Mouse (Mus musculus): ENCODE measurements around the gene Gm11634.
"Not testable (repeated sequence)": the region's sequence is repeated elsewhere in the genome, so short reads cannot be mapped to it uniquely, and the experiment has no call there.

Gm11634 gene

DNA sequence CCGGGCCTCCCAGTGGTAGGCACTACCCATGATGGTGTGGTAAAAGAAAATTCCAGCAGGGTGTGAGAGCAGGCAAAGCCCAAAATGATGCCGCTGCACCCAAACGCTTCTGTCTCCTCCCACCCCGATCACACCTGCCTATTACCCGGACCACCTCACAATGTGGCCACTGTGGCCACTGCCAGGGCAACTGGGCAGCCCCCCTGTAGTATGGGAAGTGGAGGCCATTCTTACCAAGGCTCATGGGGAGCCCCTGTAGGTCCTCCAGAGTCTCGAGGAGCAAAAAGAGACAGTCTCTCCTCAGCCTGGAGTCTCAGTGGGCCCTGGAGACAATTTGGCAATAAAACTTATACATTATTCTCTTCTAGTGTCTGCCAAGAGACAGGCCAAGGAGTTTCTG lies at the start of gene Gm11634:
Gm11634 (minus strand) TSS at position 101 of the 400 bp plus-strand sequence.
- DNase-seq (ENCODE audit: low spot score): no peak

DNA sequence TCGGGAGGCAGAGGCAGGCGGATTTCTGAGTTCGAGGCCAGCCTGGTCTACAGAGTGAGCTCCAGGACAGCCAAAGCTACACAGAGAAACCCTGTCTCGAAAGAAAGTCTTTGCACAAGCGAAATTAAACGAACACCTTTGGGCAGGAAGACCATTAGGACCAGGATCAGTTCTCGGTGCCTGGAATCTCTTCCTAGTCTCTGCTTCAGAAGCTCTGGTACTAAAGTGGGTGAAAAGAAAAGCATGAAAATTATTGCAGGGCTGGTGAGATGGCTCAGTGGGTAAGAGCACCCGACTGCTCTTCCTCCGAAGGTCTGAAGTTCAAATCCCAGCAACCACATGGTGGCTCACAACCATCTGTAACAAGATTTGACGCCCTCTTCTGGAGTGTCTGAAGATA lies 48.0 kb upstream of the Gm11634 start:
- not testable (repeated sequence) for DNase-seq (ENCODE audit: low spot score)

DNA sequence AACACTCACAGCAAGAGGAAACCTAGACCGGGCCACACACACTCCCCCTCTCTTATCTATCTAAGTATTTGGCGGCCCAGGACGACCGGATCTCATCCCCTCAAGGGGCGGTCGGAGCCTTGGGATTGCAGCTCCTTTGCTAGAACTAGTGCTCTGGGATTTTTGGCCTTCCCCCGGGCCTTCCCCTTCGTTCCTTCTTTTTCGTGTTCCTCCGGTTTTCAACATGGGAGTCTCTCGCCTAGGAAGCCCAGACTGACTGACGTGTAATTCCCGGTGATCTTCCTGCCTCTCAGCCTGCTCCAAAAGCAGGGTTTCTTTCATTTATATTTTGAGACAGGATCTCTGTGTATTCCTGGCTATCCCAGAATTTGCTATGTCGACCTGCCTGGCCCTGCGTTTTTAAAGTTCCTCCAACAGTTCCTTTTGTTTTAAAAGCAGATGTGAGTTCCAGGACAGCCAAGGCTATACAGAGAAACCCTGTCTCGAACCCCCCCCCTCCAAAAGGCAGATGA lies 47.3 kb upstream of the Gm11634 start:
- not testable (repeated sequence) for DNase-seq (ENCODE audit: low spot score)

DNA sequence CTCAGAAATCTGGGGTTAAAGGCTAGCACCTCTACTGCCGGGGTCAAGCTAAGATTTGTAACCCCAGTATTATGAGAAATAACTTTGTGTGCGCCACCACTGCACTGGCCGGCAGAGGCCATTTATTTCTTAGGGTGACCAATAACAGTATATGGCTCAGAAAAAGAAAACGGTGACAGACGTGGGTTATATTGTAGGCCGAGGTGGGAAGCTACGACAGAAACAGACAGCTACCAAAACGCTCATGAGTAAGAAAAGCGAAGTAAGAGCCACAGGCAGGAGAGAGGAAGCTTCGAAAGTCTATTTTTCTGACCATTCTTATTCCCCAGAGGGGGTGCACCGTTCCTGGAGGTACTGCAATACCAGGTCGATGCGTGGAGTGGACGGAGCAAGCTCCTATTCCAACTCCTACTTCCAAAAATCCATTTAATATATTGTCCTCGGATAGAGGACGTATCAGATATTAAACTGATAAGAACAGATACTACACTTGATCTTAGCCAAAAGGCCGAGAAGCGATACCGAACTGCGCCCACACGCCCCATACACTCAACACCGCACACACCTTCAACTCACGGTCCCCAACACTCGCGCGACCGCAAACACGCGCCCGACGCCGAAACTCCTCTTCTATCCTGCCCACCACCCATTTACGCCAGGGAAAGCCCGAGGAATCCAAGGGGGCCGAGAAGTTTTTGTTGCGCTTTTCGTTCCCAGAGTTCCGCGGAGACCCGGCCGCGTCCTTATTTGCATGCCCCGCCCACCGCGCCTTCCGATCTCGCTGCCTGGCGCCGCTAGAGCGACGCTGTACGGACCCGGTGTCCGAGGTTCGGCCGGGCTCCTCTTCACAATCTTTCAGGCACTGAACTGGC lies 46.6 kb upstream of the Gm11634 start:
- DNase-seq (ENCODE audit: low spot score): peak; percentile 70

DNA sequence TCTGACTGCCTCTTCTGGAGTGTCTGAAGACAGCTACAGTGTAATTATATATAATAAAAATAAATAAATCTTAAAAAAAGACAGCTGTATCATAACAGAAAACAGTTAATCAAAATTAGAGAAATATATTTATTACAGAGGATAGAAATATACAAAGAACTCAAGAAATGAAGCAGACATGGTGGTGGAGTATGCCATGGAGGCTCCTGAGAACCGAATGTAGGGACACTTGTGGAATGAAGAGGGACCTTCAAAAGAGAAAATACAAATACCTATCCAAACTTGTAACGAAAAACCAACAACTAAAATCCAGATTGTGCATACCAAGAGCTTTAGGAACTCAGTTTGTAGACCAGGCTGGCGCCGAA lies 46.0 kb upstream of the Gm11634 start:
- not testable (repeated sequence) for DNase-seq (ENCODE audit: low spot score)

DNA sequence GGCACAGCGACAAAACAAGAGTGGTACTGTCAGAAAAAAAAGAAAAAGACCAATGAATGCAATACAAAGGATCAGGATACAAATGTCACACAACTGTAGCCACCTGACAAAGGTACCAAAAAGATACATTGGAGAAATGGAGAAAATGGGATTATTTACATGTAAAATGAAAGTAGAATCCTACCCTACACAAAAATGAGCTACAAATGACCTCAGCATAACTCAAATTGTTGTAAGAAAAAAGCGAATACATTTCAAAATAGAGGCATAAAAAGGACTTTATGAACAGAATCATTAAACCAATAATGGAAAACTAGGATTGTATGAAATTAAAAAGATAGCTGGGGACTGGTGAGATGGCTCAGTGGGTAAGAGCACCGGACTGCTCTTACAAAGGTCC lies 45.5 kb upstream of the Gm11634 start:
- no peak for DNase-seq (ENCODE audit: low spot score)

DNA sequence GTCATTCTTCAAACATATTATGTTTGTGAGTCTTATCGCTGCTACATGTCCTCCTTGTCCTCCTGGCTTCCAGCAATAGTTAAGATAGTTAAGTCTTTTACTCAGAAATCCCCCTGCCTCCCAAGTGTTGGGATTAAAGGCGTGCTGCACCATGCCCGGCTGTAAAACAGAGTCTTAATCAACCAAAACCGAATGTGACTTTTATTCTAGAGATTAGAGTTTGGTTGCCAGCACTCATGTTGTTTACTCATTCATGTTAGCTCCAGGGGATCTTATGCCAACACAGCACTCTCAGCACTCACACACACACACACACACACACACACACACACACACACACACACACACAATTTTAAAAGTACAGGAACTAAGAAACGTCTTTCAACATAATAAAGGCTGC lies 43.9 kb upstream of the Gm11634 start:
- no peak for DNase-seq (ENCODE audit: low spot score)

DNA sequence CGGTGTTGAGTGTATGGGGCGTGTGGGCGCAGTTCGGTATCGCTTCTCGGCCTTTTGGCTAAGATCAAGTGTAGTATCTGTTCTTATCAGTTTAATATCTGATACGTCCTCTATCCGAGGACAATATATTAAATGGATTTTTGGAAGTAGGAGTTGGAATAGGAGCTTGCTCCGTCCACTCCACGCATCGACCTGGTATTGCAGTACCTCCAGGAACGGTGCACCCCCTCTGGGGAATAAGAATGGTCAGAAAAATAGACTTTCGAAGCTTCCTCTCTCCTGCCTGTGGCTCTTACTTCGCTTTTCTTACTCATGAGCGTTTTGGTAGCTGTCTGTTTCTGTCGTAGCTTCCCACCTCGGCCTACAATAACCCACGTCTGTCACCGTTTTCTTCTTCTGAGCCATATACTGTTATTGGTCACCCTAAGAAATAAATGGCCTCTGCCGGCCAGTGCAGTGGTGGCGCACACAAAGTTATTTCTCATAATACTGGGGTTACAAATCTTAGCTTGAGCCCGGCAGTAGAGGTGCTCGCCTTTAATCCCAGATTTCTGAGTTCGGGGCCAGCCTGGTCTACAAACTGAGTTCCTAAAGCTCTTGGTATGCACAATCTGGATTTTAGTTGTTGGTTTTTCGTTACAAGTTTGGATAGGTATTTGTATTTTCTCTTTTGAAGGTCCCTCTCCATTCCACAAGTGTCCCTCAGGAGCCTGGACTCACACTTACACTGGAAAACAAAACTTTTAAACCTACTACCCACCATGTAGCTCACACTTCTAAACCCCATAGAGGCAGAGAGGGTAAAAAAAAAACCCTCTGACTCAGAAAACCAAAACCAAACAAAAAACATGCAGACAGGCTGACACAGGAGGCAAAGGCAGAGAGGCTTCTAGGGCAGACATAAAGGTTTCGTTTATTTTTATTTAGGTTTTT lies 42.9 kb upstream of the Gm11634 start:
- DNase-seq (ENCODE audit: low spot score): peak; percentile 18

DNA sequence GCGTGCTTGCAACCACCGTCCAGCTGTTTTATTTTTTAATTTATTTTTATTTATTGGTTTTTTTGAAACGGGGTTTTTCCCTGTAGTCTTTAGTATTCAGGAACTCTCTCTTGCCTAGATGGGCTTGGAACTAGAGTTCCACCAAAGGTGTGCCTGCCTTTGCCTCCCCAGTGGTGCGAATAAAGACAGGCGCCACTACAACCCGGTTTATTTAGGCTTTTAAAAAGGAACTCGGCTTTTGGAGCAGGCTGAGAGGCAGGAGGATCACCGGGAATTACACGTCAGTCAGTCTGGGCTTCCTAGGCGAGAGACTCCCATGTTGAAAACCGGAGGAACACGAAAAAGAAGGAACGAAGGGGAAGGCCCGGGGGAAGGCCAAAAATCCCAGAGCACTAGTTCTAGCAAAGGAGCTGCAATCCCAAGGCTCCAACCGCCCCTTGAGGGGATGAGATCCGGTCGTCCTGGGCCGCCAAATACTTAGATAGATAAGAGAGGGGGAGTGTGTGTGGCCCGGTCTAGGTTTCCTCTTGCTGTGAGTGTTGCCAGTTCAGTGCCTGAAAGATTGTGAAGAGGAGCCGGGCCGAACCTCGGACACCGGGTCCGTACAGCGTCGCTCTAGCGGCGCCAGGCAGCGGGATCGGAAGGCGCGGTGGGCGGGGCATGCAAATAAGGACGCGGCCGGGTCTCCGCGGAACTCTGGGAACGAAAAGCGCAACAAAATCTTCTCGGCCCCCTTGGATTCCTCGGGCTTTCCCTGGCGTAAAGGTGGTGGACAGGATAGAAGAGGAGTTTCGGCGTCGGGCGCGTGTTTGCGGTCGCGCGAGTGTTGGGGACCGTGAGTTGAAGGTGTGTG lies 42.0 kb upstream of the Gm11634 start:
- peak; percentile 83 for DNase-seq (ENCODE audit: low spot score)

DNA sequence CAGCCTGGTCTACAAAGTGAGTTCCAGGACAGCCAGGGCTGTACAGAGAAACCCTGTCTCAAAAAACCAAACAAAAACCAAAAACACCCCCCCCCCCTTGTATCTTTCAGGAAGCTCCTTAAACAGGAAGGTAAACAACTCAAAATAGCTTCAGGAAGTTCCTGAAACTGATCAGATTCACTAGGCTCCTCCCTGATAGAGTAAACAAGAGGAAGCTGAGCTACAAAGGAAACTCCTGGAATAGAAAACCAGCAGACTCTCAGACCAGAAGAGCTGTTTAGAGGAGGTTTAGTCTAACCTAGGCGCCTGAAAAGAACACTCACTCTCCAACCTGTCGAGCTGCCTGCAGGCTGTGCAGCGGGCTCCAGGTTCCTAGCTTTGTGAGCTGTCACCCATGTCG lies 40.7 kb upstream of the Gm11634 start:
- DNase-seq (ENCODE audit: low spot score): no peak

DNA sequence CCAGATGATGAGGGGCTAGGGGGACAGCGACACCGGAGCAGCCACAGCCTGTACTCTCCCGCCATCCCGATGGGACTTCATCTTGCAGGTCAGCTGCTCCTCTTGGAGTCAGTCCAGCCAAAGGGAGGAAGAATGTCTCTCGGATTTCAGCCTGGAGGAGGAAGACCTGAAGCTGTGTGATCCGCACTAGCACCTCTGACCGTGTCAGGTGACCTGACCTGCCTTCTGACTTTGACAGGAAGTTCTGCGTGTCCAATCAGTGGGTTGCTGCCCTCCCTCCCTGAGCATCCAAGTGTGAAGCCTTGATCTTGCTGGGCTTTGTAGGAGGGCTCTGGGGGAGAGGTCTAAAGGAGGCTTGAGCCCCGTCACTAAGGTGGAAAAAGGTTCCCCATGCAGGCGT lies 36.6 kb upstream of the Gm11634 start:
- no peak for DNase-seq (ENCODE audit: low spot score)

DNA sequence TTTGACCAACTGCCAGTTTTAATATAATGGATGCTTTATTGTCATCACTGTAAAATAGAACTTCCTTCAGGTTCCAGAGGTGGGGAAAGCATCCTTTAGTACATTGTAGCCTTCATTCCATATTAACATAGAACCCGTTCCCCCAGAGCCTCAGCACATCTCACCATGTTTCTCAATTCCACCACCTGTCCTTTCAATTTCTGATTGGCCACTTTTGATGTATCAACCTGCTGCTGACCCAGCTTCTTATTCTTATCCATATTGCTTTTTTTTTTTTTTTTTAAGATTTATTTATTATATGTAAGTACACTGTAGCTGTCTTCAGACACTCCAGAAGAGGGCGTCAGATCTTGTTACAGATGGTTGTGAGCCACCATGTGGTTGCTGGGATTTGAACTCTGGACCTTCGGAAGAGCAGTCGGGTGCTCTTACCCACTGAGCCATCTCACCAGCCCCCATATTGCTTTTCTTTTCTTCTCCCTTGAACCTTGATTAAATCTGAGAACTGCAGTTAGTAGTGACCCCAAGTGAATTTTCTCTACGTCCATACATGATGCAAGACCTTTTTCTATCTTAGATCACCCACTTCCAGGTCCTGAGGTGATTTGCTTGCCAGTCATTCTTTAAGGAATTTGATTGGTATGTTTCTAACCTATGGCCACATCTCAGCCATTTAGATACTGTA lies 29.8 kb upstream of the Gm11634 start:
- not testable (repeated sequence) for DNase-seq (ENCODE audit: low spot score)

DNA sequence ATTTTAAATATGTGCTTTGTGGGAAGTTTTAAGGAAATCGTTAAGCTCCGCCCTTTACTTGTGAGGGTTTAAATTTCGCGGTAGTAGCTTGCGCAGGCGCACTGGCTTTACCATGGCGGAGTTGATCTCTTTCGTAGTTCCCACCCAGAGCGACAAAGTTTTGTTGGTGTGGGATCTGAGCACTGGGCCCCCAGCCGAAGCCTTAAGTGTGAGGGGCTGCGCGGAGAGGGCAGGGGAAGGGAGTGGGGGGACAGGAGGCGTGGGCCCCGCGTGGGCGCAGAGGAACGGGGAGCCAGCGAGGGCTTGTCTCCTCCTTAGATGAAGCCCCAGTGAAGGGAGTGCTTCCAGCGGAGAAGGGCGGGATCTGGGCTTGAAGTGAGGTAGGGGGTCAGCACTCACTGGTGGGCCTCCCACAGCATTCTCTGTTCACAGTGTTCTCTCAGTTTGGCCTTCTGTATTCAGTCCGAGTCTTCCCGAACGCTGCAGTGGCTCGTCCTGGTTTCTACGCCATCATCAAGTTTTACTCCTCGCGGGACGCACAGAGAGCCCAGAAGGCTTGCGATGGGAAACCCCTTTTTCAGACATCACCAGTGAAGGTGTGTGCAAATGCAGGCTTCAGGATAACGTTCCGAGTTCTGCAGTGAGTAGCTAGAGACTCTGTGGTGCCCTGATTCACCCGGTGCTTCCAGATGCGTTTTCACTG lies 29.0 kb upstream of the Gm11634 start:
- peak; percentile 85 for DNase-seq (ENCODE audit: low spot score)

DNA sequence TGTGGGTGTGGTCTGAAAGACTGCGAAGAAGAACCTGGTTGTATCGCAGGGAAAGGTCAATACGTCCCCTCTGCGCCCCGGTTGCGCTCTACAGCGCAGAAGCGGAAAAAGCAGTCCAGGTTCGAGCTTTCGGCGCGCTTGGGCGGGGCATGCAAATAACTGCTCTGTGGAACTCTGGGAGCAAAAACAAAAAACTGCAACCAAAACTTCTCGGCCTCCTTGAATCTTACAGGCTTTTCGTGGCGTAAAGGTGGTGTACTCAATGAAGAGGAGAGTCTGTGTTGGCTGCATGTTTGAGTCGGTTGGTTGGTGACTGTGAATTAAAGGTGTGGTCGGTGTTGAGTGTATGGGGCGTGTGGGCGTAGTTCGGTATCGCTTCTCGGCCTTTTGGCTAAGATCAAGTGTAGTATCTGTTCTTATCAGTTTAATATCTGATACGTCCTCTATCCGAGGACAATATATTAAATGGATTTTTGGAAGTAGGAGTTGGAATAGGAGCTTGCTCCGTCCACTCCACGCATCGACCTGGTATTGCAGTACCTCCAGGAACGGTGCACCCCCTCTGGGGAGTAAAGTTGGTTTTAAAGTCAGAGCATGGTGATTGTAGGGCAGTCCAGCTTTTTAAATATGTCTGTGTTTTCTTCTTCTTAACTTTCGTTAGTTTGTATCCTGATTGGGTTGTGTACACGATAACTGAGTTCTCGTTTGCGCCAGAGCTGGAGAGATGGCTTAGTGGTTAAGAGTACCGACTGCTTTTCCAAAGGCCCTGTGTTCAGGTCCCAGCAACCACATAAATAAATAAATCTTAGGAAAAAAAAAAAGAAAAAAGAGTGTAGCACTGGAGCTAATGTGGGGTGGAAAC lies 28.2 kb upstream of the Gm11634 start, which contains the start of gene Rdm1:
Rdm1 (plus strand) TSS at position 201 of the 862 bp plus-strand sequence.
- DNase-seq (ENCODE audit: low spot score): peak; percentile 81

DNA sequence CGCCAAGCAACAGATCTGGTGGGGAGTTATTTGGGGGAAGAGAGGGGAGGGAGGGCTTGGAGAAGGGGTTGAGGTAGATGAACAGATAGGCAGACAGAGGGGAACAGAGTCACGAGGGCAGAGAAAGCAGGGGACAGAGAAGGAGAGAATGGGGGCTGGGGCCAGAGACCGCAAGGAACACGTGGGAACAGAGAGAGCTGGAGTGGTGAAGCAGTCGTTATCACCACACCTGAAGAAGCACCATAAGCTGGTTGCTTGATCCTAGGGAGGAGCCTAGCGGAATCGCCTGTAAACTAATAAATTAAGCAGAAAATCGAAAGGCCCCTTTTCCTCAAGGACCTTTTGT lies 27.6 kb upstream of the Gm11634 start:
- DNase-seq (ENCODE audit: low spot score): no peak

DNA sequence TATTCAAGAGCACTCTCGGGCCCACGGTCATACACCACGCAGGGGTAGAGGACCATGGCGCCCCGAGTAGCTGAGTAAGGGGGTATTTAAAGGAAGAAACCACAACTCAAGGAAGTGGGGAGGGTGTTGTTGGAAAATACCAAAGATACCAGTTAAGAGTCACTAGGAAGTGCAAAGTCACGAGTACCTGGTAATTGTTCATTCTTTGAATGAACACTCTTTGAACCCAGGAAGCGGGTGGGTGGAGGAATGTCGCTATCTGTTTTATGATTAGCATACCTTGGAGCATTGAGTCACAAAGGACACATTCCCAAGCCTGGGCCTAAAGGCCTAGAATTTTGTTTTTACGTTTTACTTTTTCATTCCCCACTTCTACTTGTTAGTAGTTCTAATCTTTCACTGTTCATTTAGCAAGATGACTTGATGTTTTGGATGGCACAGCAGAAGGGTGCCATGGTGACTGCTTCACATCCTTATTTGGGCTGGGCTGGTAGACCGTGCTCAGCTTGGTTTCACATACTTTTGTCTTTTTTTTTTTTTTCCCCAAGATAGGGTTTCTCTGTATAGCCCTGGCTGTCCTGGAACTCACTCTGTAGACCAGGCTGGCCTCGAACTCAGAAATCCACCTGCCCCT lies 21.1 kb upstream of the Gm11634 start:
- not testable (repeated sequence) for DNase-seq (ENCODE audit: low spot score)

DNA sequence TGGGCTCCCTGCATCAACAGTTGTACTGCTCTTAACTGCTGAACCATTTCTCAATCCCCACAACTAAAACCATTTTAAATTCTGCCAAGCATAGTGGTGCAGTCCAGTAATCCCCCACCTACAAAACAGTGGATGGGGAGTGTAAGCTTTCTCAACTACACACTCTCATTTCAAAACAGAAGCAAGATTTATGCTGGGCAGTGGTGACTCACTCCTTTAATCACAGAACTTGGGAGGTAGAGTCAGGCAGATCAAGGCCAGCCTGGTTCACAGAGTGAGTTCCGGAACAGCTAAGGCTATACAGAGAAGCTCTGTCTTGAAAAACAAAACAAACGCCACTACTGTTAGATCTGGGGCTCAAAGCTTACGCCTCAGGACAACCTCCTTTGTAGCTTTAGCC lies 19.5 kb upstream of the Gm11634 start:
- DNase-seq (ENCODE audit: low spot score): no peak

DNA sequence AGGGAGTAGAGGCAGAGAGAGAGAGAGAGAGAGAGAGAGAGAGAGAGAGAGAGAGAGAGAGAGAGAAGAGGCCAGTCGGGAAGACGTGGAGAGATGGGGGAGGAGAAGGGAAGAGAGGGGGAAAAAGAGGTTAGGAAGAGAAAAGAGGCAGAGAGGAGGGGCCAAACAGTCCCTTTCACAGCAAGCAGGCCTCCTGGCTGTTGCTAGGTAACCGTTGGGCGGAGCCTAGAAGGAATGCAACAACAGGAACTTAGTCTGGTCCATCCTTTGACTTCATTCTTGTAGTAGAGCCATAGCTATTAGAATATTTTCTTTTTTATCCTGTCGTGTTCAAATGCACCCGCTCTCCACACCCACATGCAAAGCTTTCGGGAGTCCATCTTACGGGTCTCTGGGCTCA lies 18.8 kb upstream of the Gm11634 start:
- DNase-seq (ENCODE audit: low spot score): peak; percentile 43

Measured in ovary, postnatal 36 days (tissue).